Mouse (Mus musculus) liver, embryonic 14.5 days (tissue): ENCODE measurements at regions not wholly inside any gene's neighbourhood (a gene's known extent, or its start where the extent isn't known, plus 50 kb on each side); places are given as distances from the start of the nearest gene placed in this dataset.

Experiments used
- CTCF ChIP-seq: IDR thresholded peaks from 2 replicates; pipeline ENCODE4 v1.5.1; 2016; ENCODE audit warnings: antibody characterized with exemption, low read depth, control low read depth
- EP300 ChIP-seq: IDR thresholded peaks from 2 replicates; pipeline ENCODE4 v1.6.1; 2016; ENCODE audit warnings: antibody characterized with exemption, low read depth

DNA sequence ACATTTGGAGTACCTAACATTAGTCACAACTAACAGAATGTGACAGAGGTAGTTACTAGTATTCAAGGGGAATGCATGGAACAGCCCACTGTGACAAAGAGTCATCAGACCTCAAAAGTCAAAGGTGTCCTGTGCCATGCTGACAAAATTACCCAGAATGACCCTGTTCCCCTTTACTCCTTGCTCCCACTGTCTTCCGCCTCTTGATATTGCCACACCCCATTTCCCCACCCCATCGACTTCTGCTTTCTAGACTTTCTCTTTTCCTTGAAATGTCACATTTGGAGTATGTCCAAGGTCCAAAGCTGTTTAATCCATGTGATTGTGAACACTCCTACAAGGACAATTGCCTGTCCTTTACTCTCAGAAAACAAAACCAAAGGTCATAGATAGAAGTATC lies 115.2 kb downstream of the Dhx15 start:
- TF ChIP-seq CTCF (no peak), EP300 (no peak)
